Mouse (Mus musculus) lung, postnatal 25 days (tissue): ENCODE results near the gene Gm49318.

Experiments
- DNase-seq: peaks from one replicate; pipeline ENCODE4 v3.0.0; 2022; ENCODE audit warnings: low spot score

The Gm49318 gene

DNA sequence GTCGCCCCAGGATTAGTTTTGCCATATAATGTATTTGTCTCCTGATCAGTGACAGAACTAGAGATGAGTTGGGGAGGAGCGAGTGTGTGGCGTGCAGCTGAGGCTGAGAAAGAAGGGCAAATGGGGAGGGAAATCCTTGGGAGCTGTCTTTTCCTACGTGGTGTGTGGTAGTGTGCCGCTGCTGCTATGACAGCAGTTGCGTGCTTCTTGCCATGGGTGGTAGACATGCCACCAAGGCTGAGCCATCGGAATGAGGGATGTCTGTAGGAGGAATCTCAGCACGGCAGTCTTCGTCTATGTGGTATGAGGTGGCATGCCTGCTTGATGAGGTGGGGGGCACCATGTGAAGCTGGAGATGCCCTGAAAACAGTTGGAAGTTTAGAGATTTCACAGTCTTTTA, 40.7 kb downstream of the Gm49318 start:
- no peak for DNase-seq

- no peak for DNase-seq
Measured at GRCm38 (mm10) chr9:22028467-22028866, 42.6 kb downstream of the Gm49318 start.

GRCm38 (mm10) chr9:22024592-22024991, 46.5 kb downstream of the Gm49318 start:
- no peak for DNase-seq

- no peak for DNase-seq
Measured at GRCm38 (mm10) chr9:22017208-22017825, 53.7 kb downstream of the Gm49318 start.

DNA sequence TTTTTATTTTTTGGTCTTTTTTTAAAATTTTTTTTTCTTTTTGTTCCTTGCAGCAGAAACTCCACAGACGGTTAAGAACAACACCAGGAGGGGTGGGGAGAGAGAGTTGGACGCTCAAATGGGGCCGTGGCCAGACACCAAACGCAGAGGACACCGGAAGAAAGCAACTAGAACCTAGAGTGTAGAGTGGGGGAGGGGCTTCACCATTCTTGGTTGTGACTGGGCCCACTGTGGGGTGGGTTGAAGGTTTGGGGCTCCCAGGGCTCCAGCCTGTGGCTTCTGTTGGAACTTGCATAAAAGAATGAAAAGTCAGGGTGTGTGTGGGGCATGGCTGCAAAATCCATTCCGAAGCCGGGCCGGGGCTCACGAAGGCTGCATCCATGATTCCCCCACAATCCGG, 54.8 kb downstream of the Gm49318 start:
- DNase-seq: no peak

GRCm38 (mm10) chr9:22012731-22013130, 58.3 kb downstream of the Gm49318 start:
- no peak for DNase-seq

- DNase-seq: no peak
Measured at GRCm38 (mm10) chr9:22011055-22011454, 60.0 kb downstream of the Gm49318 start.

GRCm38 (mm10) chr9:22004546-22004945, 66.5 kb downstream of the Gm49318 start:
- DNase-seq: no peak

GRCm38 (mm10) chr9:22003163-22003554, 67.9 kb downstream of the Gm49318 start:
- DNase-seq: no peak

GRCm38 (mm10) chr9:22002194-22003162, 68.6 kb downstream of the Gm49318 start, which contains the start of the genes Ccdc151 and Prkcsh:
TSS of gene Ccdc151 (minus strand) at chr9:22002634.
TSS of gene Prkcsh (plus strand) at chr9:22002806.
- peak; percentile 100 for DNase-seq

- no peak for DNase-seq
Measured at GRCm38 (mm10) chr9:22001633-22002032, 69.4 kb downstream of the Gm49318 start.

DNA sequence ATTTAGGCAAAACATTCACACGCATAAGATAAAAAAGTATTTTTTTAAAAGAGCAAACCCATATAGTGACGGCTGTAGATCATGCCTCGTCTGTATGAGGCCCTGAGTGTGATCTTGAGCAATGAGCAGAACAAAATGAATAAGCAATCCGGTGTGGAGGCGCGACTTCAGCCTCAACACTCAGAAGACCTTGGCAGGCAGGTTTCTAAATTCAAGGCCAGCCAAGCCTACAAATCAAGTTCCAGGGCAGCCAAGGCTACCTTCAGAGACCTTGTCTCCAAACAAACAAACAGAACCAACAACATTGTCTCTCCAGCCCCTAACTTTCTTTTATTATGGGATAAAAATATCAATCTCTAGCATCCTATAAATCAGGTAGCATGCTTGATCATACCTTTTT, 70.8 kb downstream of the Gm49318 start:
- no peak for DNase-seq

DNA sequence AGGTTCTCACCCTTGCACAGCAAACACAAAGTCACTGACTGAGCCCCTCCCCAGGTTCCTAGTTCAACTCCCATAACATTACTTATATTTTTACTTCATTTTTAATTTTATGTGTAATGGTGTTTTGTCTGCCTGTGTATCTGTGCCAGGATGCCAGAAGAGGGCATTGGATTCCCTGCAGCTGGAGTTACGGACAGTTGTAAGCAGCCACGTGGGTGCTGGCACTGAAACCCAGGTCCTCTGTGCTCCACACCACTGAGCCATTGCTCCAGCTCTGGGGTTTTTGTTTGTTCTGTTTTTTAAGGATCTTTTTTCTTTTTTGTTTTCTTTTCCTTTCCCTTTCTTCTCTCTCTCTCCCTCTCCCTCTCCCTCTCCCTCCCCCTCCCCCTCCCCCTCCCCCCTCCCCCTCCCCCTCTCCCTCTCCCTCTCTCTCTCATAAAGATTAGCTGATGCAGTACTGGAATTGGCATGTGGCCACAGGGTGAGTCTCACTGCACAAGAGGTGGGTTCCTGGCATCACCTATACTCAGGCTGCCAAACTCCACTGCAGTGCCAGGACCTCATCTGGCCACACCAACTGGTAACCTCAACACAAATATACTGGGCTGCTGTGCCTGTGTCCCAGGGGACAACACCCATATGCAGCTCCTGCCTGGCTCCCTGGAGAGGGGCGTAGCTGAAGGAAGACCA, 74.7 kb downstream of the Gm49318 start:
- no peak for DNase-seq

GRCm38 (mm10) chr9:21992227-21992626, 78.8 kb downstream of the Gm49318 start:
- DNase-seq: no peak

DNA sequence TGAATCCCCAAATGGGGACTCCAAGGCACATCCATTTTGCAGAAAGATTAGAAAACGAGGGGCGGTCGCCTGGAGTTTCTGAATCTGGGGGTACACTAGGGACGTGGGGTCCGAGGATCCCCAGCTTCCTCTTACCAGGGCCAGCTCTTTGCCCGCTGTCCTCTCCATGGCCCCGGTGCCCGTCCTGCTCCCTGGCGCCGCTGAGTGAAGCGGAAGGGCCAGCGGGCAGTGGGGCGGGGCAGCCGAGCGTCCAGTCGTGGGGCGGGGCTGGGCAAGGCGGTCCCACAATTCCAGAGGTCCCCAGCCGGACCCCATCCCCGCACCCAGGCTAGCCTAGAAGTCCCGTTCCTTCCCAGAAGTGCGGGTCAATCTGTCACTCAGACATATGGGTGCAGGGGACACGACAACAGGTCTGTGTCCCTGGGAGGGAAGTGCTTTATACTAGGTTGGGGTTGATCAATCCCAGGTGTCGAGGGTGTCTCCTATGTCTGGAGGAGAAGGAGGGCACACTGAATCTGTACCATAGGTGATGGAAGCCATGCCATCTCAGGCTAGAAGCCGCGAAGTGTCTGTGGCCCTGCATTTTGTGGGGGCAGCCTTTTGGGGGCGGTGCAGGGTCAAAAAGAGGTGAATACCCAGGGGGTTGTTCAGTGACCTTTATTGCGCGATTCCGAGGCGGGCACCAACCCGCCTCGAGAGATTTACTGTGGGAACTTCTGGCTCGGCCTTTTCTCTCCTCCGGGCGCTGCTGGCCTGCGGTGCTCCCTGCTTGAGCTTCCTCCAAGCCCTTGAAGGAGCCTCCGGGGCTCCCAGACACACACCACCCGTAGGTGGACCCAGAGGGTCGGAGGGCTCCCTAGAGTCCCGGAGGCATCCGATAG, 81.6 kb downstream of the Gm49318 start, which contains the start of gene Rgl3:
Gene Rgl3 (minus strand): TSS at position 217 of the 881 bp plus-strand sequence.
- DNase-seq: peak; percentile 70

DNA sequence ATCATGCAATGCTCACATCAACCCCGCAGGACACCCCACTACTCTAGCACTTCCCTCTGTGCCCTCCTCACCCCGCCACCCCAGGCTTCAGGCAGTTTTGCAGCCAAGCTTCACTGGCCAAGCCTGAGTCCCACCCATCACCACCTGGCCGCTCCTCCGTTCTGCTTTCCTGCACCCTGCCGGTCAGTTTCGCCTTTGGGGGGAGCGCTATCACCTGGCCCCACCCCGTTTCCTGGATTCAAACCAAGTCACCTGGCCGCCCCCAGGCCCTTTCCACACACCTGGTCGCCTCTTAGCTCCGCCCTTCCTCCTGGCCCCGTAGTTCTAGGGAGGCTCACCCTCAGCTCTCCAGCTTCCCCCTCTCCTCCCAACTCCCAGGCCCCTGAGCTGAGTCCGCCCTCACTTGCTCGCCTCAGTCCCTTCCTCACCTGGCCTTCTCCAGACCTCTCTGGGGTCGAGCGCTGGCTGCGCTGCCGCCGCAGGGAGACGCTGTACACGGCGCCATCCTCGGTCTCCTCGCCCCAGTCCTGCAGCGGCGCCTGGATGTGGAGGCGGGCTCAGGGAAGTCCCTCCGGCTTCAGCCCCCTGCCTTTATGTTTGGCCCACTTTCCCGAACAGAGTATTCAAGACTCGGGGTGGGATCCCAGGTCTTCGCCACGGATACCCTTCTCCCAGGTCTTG, 82.5 kb downstream of the Gm49318 start:
- peak; percentile 11 for DNase-seq

DNA sequence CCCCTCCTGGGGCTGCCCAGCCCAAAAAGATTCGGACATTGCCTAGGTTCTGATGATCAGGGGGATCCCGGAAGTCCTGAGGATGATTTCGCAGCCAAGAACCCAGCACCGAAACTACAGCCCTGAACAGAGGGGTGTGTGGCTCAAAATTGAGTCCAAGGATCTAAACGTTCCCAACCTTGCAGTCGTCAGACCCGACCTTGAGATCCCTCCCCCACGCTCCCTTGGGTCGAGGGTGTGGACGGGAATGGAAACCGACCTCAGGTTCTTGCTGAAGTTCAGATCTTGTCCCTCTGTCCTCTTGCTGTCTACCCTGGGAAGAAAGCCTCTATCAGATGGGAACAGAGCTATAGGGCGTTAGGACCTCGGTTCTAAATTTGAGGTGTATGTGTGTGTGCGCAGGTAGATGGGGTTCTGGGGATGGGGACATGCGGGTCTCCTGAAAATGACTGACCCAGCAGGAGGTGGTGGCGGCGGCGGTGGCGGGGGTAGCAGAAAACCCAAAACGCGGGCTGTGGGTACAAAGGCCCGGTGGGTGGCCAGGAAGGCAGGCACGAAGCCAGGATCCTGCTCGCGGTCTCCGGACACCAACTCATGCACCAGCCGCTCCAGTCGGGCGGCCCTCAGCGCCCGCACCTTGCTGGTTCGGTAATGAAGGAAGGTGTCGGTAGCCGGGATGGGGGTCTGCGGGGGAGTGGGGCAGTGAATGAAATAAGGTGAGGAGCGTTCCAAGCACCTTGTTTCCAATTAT, 83.3 kb downstream of the Gm49318 start:
- DNase-seq: no peak
